Mouse (Mus musculus) olfactory bulb, adult 2 months (tissue): ENCODE measurements around the gene Id2. TPM values are rescaled to one million over a fixed set of nuclear protein-coding genes. Genes with fewer than 3 reads are reported as not detected.

ENCODE experiments used
- H3K27ac ChIP-seq: fragments of 200-500 bp; 2 replicates; pipeline ENCODE4 v1.5.1; 2012; ENCODE audit warnings: low read depth, low read length; ENCODE audit not compliant: insufficient read depth
- H3K4me1 ChIP-seq: fragments of 200-500 bp; 2 replicates; pipeline ENCODE4 v1.6.1; 2012; ENCODE audit warnings: low read length; ENCODE audit not compliant: control insufficient read depth, insufficient read depth
- H3K4me3 ChIP-seq: fragments of 200-500 bp; 2 replicates; pipeline ENCODE4 v1.5.1; 2012; ENCODE audit warnings: mild to moderate bottlenecking, low read depth, low read length, moderate library complexity; ENCODE audit not compliant: insufficient read depth
- CTCF ChIP-seq: fragments of 200-500 bp; IDR thresholded peaks from 2 replicates; pipeline ENCODE4 v1.5.1; 2012; ENCODE audit warnings: low read depth, mild to moderate bottlenecking, low read length, moderate library complexity; ENCODE audit not compliant: insufficient read depth
- POLR2A ChIP-seq: fragments of 200-500 bp; IDR thresholded peaks from 2 replicates; pipeline ENCODE4 v1.6.1; 2012; ENCODE audit warnings: mild to moderate bottlenecking, low read depth, low read length, moderate library complexity; ENCODE audit not compliant: insufficient read depth
- WGBS: fragments of 180-500 bp; shearing (Covaris S2); methylation state at CpG from one replicate; pipeline ENCODE4 v1.1.7; 2018; 5-methylcytosine and 5-hydroxymethylcytosine counted together
- polyA plus RNA-seq: library from polyadenylated mRNA; stranded (reverse); fragments of >200 nt; gene quantifications from 2 replicates; pipeline ENCODE4 v1.2.4, GENCODE M21; 2012; ENCODE audit warnings: low replicate concordance; ENCODE audit not compliant: missing spikeins, insufficient read depth, insufficient read length

Gene Id2
- polyA plus RNA-seq, 1 experiment = not detected

DNA sequence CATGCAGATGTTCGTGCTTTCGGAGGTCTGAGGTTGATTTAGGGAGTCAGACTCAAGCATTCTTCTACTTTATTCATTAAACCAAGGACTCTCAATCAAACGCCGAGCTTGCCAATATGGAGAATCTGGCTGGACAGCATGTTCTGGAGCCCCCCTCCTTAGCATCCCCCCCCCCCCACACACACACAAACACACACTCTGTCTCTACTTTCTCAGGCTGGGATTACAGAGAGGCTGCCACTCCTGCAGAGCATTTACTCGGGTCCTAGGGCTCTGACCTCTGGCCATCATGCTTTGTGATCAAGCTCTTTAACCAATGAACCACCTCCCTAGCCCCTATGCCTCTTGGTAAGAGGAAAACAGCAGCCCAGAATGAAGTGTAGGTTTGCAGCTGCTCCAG, 29.3 kb upstream of the Id2 start:
- no peak overlapping the region for H3K27ac ChIP-seq
- H3K4me3 ChIP-seq = no peak overlapping the region
- 69% methylated on average over 5 of the region's 5 CpGs for WGBS
- H3K4me1 ChIP-seq = no peaks in the 10 kb centered on the region
- TF ChIP-seq CTCF (no peak), POLR2A (no peak)

DNA sequence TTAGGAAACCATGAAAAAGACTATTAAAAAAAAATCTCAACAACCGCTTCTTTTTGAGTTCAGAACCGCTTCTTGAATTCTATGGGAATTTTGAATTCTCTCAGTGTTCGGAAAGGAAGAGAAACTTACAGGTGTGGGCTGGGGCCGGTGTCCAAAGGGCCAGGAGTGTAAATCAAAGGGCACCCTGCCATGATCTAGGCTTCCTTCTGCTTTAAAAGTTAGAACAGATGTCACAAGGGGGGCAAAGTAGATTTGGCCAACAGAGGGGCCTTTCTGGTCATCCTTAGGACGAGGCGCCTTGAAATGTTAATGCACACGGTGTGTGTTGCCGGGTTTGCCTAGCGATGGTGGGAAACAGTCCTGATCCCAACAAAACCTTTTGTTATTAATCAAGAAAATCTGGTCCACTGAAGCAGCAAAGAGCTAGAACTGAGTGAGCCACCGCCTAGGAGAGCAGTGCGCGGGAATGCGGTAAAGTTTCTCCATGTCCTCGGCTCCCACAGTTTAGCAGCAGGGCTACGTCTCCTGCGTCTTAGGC, 28.4 kb upstream of the Id2 start:
- WGBS = 69% methylated on average over 16 of the region's 16 CpGs
- no peaks in the 10 kb centered on the region for H3K4me1 ChIP-seq
- no peak overlapping the region for H3K27ac ChIP-seq

DNA sequence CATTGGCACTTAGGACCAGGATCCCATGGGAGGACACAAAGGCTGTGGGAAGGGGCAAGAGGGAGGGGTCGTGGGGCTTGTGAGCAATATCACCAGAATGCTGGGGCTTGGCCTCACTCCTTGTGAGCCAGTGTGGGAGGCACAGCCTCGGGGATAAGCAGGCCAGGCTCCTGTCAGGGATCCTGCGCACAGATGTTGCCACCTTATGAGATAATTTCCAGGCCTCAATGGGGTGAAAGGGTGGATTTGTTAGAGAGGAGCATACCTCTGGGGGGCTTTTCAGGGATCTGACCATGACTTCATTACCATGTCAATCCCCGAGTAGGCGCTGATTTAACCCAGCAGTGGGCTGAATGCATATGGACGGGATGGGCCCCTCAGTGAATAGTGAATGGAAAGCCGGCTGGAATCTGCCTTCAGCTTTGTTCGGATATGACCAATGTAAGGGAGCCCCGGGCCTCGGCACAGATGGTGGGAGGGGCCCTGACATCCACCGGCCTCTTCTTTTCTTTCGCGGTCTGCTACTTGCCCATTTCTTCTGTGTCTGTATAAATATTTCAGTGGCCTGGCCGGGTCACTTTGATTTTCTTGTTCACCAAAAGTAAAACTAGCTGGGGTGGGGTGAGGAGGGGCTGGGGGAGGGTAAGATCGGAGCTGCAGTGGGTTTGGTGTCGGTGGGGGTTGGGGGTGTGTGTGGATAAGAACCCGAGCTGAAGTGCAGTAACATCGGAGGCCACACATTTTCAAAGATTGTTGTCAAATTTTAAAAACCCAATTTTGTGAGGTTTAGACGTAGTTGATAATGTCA, 27.7 kb upstream of the Id2 start:
- H3K4me3 ChIP-seq = no peak overlapping the region
- H3K4me1 ChIP-seq = no peaks in the 10 kb centered on the region
- TF ChIP-seq POLR2A (no peak), CTCF (no peak)
- no peak overlapping the region for H3K27ac ChIP-seq
- WGBS = 58% methylated on average over 19 of the region's 19 CpGs

More for the DNA sequence above, 28.4 kb upstream of the Id2 start:
- H3K4me3 ChIP-seq = no peak overlapping the region
- no peak for TF ChIP-seq POLR2A
- TF ChIP-seq CTCF = no peak

DNA sequence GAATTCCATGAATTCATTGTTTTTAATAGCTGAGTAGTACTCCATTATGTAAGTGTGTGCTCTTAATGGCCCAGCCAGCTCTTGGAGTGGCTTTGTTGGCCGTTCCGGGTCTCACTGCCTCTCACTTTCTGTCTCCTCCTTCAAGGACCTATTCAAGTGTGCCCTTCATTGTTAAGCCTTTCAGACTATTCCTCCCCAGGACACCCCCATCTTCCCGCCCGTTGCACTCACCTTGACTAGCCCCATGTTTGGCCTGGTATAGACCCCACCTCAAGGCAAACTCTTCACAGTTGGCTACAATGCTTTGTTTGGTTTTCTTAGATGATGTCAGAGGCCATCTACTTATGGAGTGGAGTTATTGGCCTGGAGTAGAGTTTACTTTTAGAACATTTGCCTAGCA, 23.8 kb upstream of the Id2 start:
- no peak for TF ChIP-seq POLR2A
- TF ChIP-seq CTCF = no peak
- Histone ChIP-seq H3K4me1 (peaks cover 3% of the 10 kb centered on the region; the same call in 1 of the 2 replicates), H3K27ac (no peak overlapping the region), H3K4me3 (no peak overlapping the region)
- WGBS = 91% methylated on average over 4 of the region's 4 CpGs

DNA sequence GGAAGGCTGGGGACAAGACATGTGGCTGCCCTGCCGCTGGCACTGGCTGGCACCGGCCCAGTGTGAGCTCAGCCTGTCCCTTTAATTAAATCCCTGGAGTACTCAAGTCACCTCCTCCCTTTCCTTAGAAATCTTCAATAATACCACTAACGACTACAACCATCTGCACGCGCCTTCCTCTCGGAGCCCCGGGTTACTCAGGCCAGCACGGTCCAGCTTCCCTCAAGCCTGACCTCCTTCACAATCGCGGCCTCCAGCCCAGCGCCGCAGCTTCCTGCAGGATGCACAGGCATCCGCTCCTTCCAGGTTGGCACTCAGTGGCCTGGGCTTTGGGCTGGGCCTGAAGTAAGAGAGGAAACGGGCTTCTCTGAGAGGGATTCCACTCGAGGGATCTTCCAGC, 22.3 kb upstream of the Id2 start:
- Histone ChIP-seq H3K4me1 (peaks cover 3% of the 10 kb centered on the region; the same call in 1 of the 2 replicates), H3K4me3 (no peak overlapping the region), H3K27ac (no peak overlapping the region)
- TF ChIP-seq POLR2A (no peak), CTCF (no peak)
- WGBS = 63% methylated on average over 15 of the region's 15 CpGs

DNA sequence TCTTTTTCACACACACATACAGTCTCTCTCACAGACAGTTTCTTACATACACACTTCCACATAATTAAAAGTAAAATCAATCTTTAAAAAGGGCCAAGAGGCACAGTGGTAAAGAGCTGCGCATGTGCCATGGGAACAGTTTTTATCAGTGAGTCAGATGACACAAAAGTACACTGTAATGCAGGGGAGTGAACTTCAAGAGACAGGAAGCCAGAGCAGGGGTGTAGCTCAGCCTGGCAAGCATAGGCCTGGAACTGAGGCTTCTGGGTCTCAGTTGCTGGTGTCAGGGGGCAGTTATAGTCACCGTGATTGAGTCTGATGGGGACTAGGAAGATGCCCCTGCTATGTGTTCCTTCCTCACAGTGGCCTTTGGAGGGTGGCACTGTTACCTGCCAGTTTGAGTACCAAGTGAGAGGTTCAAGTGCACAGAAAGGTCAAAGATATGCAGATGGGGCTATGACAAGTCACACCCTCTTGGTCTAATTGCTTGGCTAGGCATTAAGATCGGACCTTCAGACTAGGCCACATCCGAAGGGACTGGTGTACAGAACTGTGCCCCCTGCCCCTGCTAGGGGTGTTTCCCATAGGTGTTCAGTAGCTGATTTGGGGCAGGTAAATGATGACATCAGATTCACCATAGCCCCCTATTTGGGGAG, 21.0 kb upstream of the Id2 start:
- no peak overlapping the region for H3K4me3 ChIP-seq
- H3K4me1 ChIP-seq = peaks cover 3% of the 10 kb centered on the region; the same call in 1 of the 2 replicates
- TF ChIP-seq CTCF (no peak), POLR2A (no peak)
- WGBS = 84% methylated on average over 4 of the region's 4 CpGs
- no peak overlapping the region for H3K27ac ChIP-seq

DNA sequence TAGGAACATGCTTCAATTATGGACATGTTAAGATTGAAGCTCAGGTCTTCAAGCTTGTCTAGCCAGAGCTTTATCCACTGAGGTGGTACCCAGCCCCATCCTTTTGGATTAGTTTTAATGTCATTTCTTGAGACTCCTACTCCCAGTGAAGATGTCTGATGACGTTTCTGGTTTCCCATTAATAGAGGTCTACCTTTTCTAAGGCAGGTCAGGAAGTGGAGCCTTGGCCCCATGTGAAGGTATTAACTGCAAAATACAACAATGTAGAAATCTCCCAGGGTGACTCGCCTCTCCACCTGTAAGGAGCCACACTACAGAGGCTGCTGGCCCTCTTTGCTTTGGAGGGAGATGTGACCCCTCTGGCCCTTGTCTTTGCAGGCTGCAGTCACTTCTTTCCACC, 19.2 kb upstream of the Id2 start:
- no peak overlapping the region for H3K27ac ChIP-seq
- TF ChIP-seq CTCF = no peak
- no peak for TF ChIP-seq POLR2A
- H3K4me3 ChIP-seq = no peak overlapping the region
- WGBS = 97% methylated on average over 2 of the region's 2 CpGs
- peaks cover 3% of the 10 kb centered on the region; the same call in 1 of the 2 replicates for H3K4me1 ChIP-seq

DNA sequence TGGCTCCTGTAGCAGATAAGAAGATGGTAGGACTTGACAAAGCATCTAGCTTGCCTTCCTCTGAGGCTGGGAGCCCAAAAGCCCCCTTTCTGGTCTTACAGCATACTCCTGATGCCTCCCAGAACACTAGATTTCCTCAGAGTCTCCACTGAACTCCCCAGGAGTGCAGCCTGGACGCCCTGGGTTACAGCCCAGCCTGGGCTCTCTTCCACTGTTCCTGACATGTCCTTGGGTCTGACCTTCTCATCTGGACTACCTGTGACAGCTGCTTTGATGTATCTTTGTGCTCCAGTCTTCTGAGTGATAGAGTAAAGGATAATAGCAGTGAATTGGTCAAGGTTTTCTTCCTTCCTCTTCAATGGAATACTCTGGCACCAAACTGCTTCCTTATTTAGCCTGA, 17.5 kb upstream of the Id2 start:
- WGBS = 93% methylated on average over 1 of the region's 1 CpGs
- H3K4me3 ChIP-seq = no peak overlapping the region
- TF ChIP-seq CTCF = no peak
- no peak for TF ChIP-seq POLR2A

DNA sequence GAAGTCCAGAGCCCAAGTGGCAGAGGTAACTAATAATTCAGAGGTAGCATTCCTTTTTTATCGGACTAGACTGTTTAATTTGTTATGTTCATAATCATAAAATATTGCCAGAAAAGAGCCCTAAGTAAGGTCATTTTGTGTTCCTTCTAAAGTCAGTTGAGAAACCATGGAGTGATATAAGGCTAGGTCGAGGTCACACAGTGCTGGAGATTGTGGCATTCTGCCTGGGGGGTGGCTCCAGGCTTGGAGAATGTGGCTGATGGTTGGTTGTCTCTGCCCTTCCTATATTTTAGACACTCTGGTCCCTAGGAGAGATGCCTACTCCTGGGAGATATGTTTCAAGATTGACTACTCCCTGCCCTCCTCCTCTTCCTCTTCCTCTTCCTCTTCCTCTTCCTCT, 16.4 kb upstream of the Id2 start:
- no peak overlapping the region for H3K4me3 ChIP-seq
- no peak overlapping the region for H3K27ac ChIP-seq
- 99% methylated on average over 2 of the region's 2 CpGs for WGBS

More for the DNA sequence above, 17.5 kb upstream of the Id2 start:
- Histone ChIP-seq H3K27ac (no peak overlapping the region), H3K4me1 (peaks cover 5% of the 10 kb centered on the region; the same call in 1 of the 2 replicates)

More for the DNA sequence above, 16.4 kb upstream of the Id2 start:
- H3K4me1 ChIP-seq = peaks cover 3% of the 10 kb centered on the region; the same call in 1 of the 2 replicates
- TF ChIP-seq CTCF (no peak), POLR2A (no peak)
